Mouse (Mus musculus): ENCODE results near the gene Ap5b1.
A peak's percentile ranks its signal among the peaks of the same experiment; 100 is the strongest.

Ap5b1 gene

DNA sequence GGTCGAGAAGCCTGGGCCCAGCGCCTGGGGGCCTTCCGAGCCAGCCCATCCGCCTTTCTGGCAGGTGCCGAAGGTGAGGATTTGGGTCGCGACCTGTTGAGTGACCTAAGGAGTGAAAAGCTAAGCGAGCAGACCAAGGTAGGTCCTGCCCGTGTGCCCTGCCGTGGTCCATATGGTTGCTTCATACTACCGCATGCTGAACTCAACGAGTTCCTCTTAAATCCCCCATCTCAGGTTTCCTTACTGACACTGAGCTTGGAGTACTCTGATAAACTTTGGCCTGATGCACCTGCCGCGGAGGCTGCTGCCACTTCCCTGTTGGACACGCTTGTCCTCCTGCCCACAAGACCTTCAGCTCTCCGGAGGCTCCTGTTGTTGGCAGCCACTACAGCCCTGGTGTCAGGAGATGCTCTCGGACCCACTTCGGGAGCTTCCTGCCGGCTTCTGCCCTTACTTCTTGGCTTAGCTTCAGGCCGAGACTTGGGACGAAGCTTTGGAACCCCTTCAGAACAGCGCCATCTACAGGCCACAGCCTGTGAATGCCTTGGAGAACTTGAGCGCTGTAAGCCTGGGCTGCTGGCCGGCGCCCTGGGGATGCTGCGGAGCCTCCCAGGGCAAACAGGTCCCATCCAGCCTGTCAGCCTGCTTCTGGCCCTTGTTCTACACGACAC is 780 bp downstream of the Ap5b1 start:
- DNase-seq: peak; percentile 78 to 79

- no peak for DNase-seq
Measured at GRCm38 (mm10) chr19:5569521-5569920, 1.7 kb downstream of the Ap5b1 start.

GRCm38 (mm10) chr19:5570353-5571246 is 2.8 kb downstream of the Ap5b1 start:
- peak in 1 of 2 experiments; percentile 23 for DNase-seq

GRCm38 (mm10) chr19:5571831-5572230 is 4.0 kb downstream of the Ap5b1 start:
- DNase-seq: peak; percentile 40 to 58

GRCm38 (mm10) chr19:5572331-5573125 is 4.7 kb downstream of the Ap5b1 start:
- no peak for DNase-seq

- DNase-seq: no peak
Measured at GRCm38 (mm10) chr19:5575336-5575735, 7.5 kb downstream of the Ap5b1 start.

GRCm38 (mm10) chr19:5579971-5580370 is 12.1 kb downstream of the Ap5b1 start:
- no peak for DNase-seq

DNA sequence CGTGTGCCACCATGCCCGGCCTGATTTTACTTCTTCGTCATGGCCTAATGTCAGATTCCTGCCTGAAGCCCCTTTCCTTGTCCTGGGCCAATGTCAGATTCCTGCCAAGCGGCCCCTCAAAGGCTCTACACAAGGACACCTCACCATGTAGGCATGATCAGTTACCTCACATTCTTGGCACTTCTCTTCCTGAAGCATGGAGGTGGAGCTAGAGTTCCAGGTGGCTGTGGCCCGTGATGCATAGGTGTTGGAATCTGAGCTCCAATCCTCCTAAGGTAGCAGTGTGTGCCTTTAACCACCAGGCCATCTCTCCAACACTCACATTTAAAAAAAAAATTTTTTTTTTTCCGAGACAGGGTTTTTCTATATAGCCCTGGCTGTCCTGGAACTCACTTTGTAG is 13.0 kb downstream of the Ap5b1 start:
- no peak for DNase-seq

DNA sequence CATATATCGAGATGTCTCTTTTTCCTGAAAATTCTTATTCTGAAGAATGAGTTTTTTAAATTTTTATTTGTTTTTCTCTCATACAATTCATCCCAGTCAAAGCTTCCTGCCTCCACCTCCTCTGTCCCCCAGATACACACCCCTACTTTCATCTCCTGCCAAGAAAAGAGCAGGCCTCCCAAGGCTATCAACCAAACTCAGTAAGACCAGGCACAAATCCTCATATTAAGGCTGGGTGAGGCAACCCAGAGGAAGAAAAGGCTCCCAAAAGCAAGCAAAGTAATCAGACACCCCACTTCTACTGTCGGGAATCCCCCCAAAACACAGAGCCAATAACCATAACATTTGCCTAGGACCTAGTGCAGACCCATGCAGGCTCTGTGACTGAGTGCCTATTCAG is 14.2 kb downstream of the Ap5b1 start:
- no peak for DNase-seq

- DNase-seq: no peak
Measured at GRCm38 (mm10) chr19:5589159-5589558, 21.3 kb downstream of the Ap5b1 start.

- no peak for DNase-seq
Measured at GRCm38 (mm10) chr19:5591888-5592287, 24.1 kb downstream of the Ap5b1 start.

DNA sequence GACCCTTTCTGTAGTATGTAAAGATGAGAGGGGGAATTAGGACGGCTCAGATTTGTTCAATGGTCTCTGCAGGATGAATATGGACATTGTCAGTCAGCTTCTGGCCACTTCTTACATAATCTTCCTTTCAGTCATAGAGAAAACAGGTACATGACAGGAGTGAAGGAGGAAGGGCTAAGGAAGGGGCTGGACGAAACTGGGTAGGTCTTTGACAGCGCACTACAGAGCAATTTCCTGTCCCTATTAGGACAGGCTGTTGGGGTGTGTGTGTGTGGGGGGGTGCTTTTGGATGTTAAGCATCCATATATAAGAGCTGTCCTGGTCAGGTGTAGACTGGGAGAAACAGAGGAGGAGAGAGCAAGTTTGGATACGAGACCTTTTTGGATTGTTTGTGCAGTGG is 31.4 kb downstream of the Ap5b1 start:
- DNase-seq: no peak

DNA sequence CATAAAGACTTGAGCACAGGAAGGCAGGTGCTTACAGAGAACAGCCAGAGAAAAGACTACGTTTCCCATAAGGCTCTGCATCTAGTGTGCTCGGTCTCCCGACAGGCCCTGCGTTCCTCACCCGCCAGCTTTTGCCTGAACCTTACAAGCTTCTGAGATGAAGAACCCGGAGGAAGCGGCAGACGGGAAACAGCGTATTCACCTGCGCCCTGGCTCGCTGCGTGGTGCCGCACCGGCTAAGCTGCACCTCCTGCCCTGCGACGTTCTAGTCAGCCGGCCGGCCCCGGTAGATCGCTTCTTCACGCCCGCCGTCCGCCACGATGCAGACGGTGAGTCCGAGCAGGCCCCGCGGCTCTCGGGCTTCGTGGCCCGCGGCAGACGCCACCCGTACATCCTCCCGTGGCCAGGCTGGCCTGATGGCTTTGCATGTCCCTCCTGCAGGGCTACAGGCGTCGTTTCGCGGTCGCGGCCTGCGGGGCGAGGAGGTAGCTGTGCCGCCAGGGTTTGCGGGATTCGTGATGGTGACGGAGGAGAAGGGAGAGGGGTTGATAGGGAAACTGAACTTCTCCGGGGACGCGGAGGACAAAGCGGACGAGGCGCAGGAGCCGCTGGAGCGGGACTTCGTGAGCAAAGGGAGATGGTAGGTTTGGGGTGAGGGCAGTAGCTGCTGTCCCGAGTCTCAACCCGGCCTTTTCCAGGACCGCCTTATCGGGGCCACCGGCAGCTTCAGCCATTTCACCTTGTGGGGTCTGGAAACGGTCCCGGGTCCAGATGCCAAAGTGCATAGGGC is 34.1 kb downstream of the Ap5b1 start, which contains the start of gene Rnaseh2c:
TSS of gene Rnaseh2c (plus strand) at position 122 of the 790 bp plus-strand sequence.
- DNase-seq: peak; percentile 83 to 88

GRCm38 (mm10) chr19:5603664-5604063 is 35.8 kb downstream of the Ap5b1 start:
- DNase-seq: no peak

DNA sequence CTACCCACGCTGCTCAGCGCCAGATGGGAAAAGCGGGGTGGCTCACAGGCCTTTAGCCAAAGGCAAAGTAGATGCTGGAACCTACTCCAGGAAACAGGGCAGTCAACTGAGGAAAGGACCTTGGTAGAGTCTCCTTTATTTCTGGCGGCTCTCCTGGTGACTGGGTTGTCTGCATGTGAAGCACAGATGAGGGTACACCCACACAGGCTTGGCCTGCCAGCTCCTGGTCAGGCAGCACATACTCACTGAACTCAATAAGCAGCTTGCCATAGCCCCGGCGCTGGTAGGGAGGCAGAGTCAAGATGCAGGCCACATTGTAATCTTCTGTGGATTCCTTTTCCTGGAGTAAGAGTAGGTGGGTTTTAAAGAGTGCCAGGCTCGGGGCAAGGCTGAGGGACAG is 37.3 kb downstream of the Ap5b1 start:
- no peak for DNase-seq

DNA sequence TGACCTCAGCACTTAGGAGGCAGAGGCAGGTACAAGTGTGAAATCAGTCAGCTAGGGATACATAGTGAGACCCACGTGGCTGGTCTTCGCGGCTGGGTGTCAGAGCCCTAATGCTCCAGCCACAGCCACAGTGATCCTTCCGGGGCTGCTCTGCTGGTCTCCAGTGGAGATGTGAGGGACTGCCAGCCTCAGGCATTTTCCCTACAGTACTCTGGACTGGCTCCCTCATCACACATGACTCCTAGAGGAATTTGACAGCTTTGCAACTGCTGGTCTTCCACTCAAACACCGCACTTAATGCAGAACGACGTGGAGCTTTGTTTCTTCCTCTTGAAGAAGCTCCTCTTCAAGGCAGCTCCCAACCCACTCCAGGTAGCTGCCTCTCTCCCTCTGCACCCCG is 38.4 kb downstream of the Ap5b1 start:
- DNase-seq: no peak

DNA sequence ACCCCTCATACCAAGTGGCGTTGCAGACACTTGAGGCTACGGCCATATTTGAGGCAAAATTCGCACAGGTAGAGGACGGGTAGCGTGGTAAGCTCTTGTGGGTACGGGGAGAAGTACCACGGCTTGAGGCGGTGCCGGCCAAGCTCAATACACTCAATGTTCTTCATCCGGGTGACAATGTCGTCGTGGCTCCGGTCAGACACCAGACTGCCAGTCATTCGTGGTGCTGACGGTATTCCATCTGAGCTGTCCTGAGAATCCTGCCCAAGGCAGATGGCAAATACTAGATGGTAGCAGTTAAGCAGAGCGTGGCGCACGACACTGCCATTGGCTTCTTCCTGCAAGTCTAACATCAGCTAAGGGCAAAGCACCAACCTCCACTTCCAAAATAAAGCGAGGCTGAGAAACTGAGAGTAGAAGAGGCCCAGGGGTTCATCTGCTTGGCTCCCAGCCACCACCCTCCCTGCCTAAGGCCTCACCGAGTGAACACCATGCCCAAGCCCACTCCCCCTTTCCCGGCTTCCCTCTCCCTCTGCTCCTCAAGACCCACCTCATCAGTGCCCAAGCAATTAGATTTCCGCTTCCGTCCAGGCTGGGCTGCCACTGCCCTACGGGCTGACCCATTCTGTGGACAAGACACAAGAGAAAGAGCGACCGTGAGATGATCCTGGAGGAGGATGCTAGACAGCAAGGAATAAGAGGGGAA is 40.0 kb downstream of the Ap5b1 start:
- peak in 1 of 2 experiments; percentile 20 for DNase-seq

- DNase-seq: peak in 1 of 2 experiments; percentile 29
Measured at GRCm38 (mm10) chr19:5608707-5609106, 40.9 kb downstream of the Ap5b1 start.

DNA sequence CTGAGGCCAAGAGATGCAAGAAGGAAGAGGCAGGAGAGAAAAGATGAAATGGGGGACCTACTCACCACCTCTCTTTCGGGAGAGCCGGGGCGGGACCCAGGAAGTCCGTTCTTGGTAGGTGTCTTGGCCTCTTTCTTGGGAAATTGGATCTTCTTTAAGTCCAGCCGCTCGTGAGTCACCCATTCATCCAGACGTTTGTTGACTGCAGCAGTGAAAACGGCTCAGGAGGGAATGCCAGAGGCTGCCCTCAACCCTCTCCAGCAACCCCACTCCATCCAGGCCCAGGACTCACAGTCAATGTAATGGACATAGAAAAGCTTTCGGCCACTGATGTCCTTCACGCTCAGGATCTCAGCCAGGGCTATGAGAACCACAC is 41.3 kb downstream of the Ap5b1 start:
- no peak for DNase-seq

DNA sequence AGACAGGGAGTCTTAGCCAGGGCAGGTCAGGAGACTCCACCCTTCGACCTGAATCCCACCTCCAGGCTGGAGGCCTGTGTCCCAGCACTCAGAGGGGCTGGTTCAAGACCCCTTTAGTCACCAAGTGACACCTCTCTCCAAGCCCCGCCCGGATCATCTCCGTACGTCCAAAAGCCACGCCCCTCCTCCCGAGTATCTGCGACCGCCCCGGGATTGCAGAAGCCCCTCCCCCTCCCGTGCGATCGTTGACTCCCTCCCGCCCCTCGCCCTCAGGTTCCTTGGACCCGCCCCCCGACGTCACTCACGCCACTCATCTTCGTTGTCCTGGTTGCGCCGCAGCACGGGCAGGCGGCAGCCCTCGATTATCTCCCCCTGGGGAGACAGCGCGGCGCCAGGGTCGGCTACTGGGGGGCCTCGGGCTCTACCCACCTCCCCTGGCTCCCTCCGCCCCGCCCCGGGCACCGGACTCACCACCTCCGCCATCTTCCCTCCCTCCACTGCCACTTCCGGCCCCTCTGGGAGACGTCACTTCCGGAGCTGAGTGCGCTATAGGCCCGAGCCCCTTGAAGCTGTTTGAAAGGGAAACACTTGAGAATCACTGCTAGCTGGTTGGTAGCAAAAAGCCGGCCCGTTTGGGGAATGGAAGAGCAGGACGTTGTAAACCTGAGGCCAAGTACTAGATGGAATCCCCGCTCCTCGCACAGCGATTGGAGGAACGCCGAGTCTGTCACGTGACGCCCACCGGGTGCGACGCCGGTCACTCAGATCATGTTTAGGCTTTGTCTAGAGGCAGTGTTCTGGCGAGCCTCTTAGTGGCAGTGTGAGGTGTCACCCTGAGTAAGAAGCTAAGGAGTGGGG is 42.0 kb downstream of the Ap5b1 start, which contains the start of gene Kat5:
TSS of gene Kat5 (minus strand) at position 691 of the 858 bp plus-strand sequence.
- DNase-seq: peak; percentile 91 to 93

- DNase-seq: no peak
Measured at GRCm38 (mm10) chr19:5611973-5612372, 44.1 kb downstream of the Ap5b1 start.
